Mouse (Mus musculus) heart, postnatal 0 days (tissue): ENCODE results near the gene Zfp970. TPM values are rescaled to one million over a fixed set of nuclear protein-coding genes. Genes with fewer than 3 reads are reported as not detected.
A peak's percentile ranks its signal among the peaks of the same experiment; 100 is the strongest.
"Not testable (repeated sequence)": the region's sequence is repeated elsewhere in the genome, so short reads cannot be mapped to it uniquely, and the experiment has no call there.

ENCODE experiments used
- ATAC-seq: fragments of 200-750 bp; cut with Nextera tagmentation; 2 replicates; pipeline ENCODE4 v1.8.0; 2017; ENCODE audit warnings: low read depth, moderate number of reproducible peaks, moderate library complexity; ENCODE audit not compliant: insufficient read depth
- DNase-seq: peaks from one replicate; pipeline ENCODE4 v3.0.0-alpha.2; 2016; ENCODE audit warnings: low spot score
- H3K27ac ChIP-seq: fragments of 300-500 bp; sonication (generic); 2 replicates; pipeline ENCODE4 v1.5.1; 2014; ENCODE audit warnings: low read depth, mild to moderate bottlenecking
- H3K27me3 ChIP-seq: fragments of 300-500 bp; sonication (generic); 2 replicates; pipeline ENCODE4 v1.6.1; 2014; ENCODE audit warnings: low read length, mixed read lengths; ENCODE audit not compliant: control insufficient read depth, insufficient read depth
- H3K36me3 ChIP-seq: fragments of 300-500 bp; sonication (generic); replicated peaks from 2 replicates; pipeline ENCODE4 v1.6.1; 2014; ENCODE audit warnings: low read length, mixed read lengths; ENCODE audit not compliant: control insufficient read depth, insufficient read depth
- H3K4me1 ChIP-seq: fragments of 300-500 bp; sonication (generic); 2 replicates; pipeline ENCODE4 v1.6.1; 2014; ENCODE audit warnings: antibody characterized with exemption; ENCODE audit not compliant: control insufficient read depth, insufficient read depth
- H3K4me2 ChIP-seq: fragments of 300-500 bp; sonication (generic); 2 replicates; pipeline ENCODE4 v1.6.1; 2014; ENCODE audit warnings: low read depth, mild to moderate bottlenecking, low read length, moderate library complexity
- H3K4me3 ChIP-seq: fragments of 300-500 bp; sonication (generic); 2 replicates; pipeline ENCODE4 v1.5.1; 2014; ENCODE audit warnings: low read depth, low read length
- H3K9ac ChIP-seq: fragments of 300-500 bp; sonication (generic); replicated peaks from 2 replicates; pipeline ENCODE4 v1.6.1; 2014; ENCODE audit warnings: low read depth, low read length, mixed read lengths
- H3K9me3 ChIP-seq: fragments of 300-500 bp; sonication (generic); replicated peaks from 2 replicates; pipeline ENCODE4 v1.6.1; 2016; ENCODE audit warnings: low read length; ENCODE audit not compliant: control insufficient read depth
- WGBS: fragments of 180-500 bp; shearing (Covaris S2); extraction: QIAGEN DNeasy Blood & Tissue Kit; methylation state at CpG from one replicate; pipeline ENCODE4 v1.1.7; 2014; 5-methylcytosine and 5-hydroxymethylcytosine counted together
- polyA plus RNA-seq: library from polyadenylated mRNA; unstranded; fragments of >200 nt; fragmentation: Nextera tagmentation; extraction: Ambion mirVana; gene quantifications from 2 replicates; pipeline ENCODE4 v1.2.1, GENCODE M21; 2015
- total RNA-seq: library from RNA; depleted of rRNA; stranded (reverse); fragments of >200 nt; gene quantifications from 2 replicates; pipeline ENCODE4 v1.2.3, GENCODE M21; 2014; ENCODE audit warnings: low replicate concordance; rRNA removed

The Zfp970 gene
- total RNA-seq (11.9 TPM in 2 replicates), polyA plus RNA-seq (8.3 and 9.1 TPM in 2 replicates)

GRCm38 (mm10) chr2:177464676-177465075 is at the start of gene Zfp970:
Zfp970 (plus strand) TSS chr2:177464733.
- H3K36me3 ChIP-seq, H3K9ac ChIP-seq, H3K27me3 ChIP-seq, H3K9me3 ChIP-seq, ATAC-seq, H3K4me1 ChIP-seq, DNase-seq: not testable (repeated sequence)
- 3% methylated on average over 6 of the region's 9 CpGs for WGBS
- Histone ChIP-seq H3K27ac (0 out of 2 replicates have a peak within 1 kb of the TSS, but pooled peaks have one; percentile 31), H3K4me2 (peak within 1 kb of the TSS; percentile 52), H3K4me3 (peak within 1 kb of the TSS; percentile 44)

GRCm38 (mm10) chr2:177468222-177468621 is 3.7 kb downstream of the Zfp970 start:
- not testable (repeated sequence) for ATAC-seq, H3K27me3 ChIP-seq, H3K4me1 ChIP-seq, H3K9ac ChIP-seq, H3K9me3 ChIP-seq, H3K27ac ChIP-seq, H3K4me2 ChIP-seq, H3K4me3 ChIP-seq, DNase-seq, H3K36me3 ChIP-seq

DNA sequence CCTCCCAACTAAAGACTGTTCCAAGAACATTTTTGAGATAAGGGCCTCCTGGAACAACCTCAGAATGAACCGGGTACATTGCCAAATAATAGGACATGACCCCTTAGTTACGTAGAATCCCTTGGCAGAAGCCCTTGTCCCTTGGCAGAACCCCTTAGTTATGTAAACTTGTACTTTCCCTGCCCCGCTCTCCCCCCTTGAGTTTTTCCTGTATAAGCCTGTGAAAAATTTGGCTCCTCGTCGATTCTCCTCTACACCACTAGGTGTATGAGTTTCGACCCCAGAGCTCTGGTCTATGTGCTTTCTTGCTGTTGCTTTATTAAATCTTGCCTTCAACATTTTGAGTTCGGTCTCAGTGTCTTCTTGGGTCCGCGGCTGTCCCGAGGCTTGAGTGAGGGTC is 7.7 kb downstream of the Zfp970 start:
- not testable (repeated sequence) for H3K36me3 ChIP-seq, H3K27ac ChIP-seq, ATAC-seq, DNase-seq, H3K4me3 ChIP-seq, H3K27me3 ChIP-seq, H3K9me3 ChIP-seq, H3K9ac ChIP-seq, H3K4me2 ChIP-seq, H3K4me1 ChIP-seq
- WGBS = 61% methylated on average over 5 of the region's 10 CpGs

DNA sequence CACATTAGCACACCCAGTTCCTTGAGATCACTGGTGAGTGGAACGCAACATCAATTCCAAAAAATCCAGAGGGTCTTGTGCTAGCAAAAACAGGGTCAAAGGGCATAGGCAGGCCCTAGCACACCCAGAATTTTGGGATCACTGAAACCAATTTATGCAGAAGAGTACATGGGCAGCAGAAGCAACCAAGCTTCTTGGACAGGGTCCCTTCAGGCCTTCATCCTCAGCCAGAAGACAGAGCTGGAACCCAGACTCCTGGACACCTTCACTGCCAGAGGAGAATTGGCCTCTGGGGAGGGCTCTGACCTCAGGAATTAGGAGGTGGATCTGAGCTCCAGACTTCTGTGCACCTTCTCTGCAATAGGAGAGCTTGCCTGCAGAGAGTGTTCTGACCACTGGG is 17.4 kb downstream of the Zfp970 start:
- ATAC-seq, H3K27ac ChIP-seq, H3K4me1 ChIP-seq, H3K9me3 ChIP-seq, H3K4me2 ChIP-seq, H3K9ac ChIP-seq, H3K36me3 ChIP-seq, H3K4me3 ChIP-seq, H3K27me3 ChIP-seq, DNase-seq: not testable (repeated sequence)
- 100% methylated on average over 1 of the region's 1 CpGs for WGBS

- not testable (repeated sequence) for H3K4me2 ChIP-seq, ATAC-seq, H3K9ac ChIP-seq, H3K4me3 ChIP-seq, H3K27me3 ChIP-seq, H3K36me3 ChIP-seq, DNase-seq, H3K9me3 ChIP-seq, H3K4me1 ChIP-seq, H3K27ac ChIP-seq
- WGBS = 81% methylated on average over 11 of the region's 11 CpGs
Measured at GRCm38 (mm10) chr2:177483238-177483948, 18.9 kb downstream of the Zfp970 start.

- H3K36me3 ChIP-seq, H3K27ac ChIP-seq, H3K9me3 ChIP-seq, H3K27me3 ChIP-seq, ATAC-seq, H3K9ac ChIP-seq, H3K4me1 ChIP-seq: not testable (repeated sequence)
- DNase-seq = peak; percentile 13
- Histone ChIP-seq H3K4me3 (peak within 1 kb of the TSS; percentile 48), H3K4me2 (peak within 1 kb of the TSS; percentile 56)
- WGBS = 15% methylated on average over 7 of the region's 7 CpGs
Measured at GRCm38 (mm10) chr2:177498067-177498466, 33.5 kb downstream of the Zfp970 start, which contains the start of gene Gm14403. Gm14403 (plus strand) TSS chr2:177498215.

- not testable (repeated sequence) for H3K9ac ChIP-seq, H3K36me3 ChIP-seq, DNase-seq, H3K27ac ChIP-seq, H3K4me2 ChIP-seq, H3K4me1 ChIP-seq, H3K9me3 ChIP-seq, ATAC-seq, H3K4me3 ChIP-seq, H3K27me3 ChIP-seq
- WGBS = 35% methylated on average over 1 of the region's 1 CpGs
Measured at GRCm38 (mm10) chr2:177499182-177499581, 34.6 kb downstream of the Zfp970 start.

DNA sequence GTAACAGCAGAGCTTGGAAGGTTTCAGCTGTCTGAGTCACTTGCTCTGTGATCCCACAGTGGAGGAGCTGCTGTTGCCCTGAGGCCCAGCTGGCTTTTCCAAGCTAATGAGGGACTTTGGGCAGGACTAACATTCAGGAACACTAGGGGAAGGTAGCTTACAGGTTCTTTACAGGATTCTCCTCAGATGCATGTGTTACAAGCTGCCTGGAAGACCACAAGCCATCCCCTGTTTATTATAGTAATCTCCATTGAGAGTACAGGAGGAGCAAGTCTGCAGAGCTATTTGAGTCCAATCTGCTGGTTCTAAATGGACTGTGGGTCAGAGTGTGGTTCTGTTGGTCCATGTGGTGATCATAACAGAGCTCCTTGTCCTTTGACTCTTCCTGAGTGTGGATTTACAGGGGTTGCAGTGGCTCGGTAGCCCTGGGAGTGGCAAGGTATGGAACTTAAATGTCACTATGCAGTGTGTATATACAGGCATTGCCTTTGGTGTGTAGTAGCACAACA is 40.7 kb downstream of the Zfp970 start:
- H3K4me2 ChIP-seq, ATAC-seq, H3K4me1 ChIP-seq, H3K4me3 ChIP-seq, H3K36me3 ChIP-seq, H3K27ac ChIP-seq, H3K27me3 ChIP-seq, DNase-seq, H3K9ac ChIP-seq, H3K9me3 ChIP-seq: not testable (repeated sequence)
- 88% methylated on average over 1 of the region's 1 CpGs for WGBS
